Mouse (Mus musculus) heart, adult 2 months (tissue): ENCODE data around the gene Ripply3. TPM values are rescaled to one million over a fixed set of nuclear protein-coding genes. Genes with fewer than 3 reads are reported as not detected.

ENCODE experiments used
- DNase-seq, 2 experiments: peaks; one replicate each; pipeline ENCODE4 v3.0.0; 2021
- H3K27ac ChIP-seq: fragments of 200-600 bp; 2 replicates; pipeline ENCODE4 v1.8.1; 2022
- H3K27me3 ChIP-seq: fragments of 200-500 bp; 2 replicates; pipeline ENCODE4 v1.6.1; 2012; ENCODE audit warnings: mild to moderate bottlenecking, low read length, inconsistent platforms, mixed read lengths; ENCODE audit not compliant: control insufficient read depth, insufficient read depth
- H3K36me3 ChIP-seq: fragments of 200-500 bp; 2 replicates; pipeline ENCODE4 v1.6.1; 2012; ENCODE audit warnings: low read length, inconsistent platforms; ENCODE audit not compliant: control insufficient read depth, insufficient read depth
- H3K4me1 ChIP-seq: fragments of 200-500 bp; 2 replicates; pipeline ENCODE4 v1.6.1; 2011; ENCODE audit warnings: low read length; ENCODE audit not compliant: control insufficient read depth, insufficient read depth
- H3K4me3 ChIP-seq: fragments of 200-600 bp; 2 replicates; pipeline ENCODE4 v1.8.1; 2022
- H3K79me2 ChIP-seq: fragments of 200-500 bp; replicated peaks from 2 replicates; pipeline ENCODE4 v1.6.1; 2012; ENCODE audit warnings: mild to moderate bottlenecking, inconsistent platforms, low read length, moderate library complexity, mixed read lengths; ENCODE audit not compliant: control insufficient read depth, insufficient read depth
- H3K9ac ChIP-seq: fragments of 200-500 bp; 2 replicates; pipeline ENCODE4 v1.6.1; 2012; ENCODE audit warnings: low read depth, mild to moderate bottlenecking, control low read depth, inconsistent platforms, low read length, mixed read lengths
- CTCF ChIP-seq: fragments of 200-600 bp; IDR thresholded peaks from 2 replicates; pipeline ENCODE4 v1.8.1; 2022; ENCODE audit warnings: antibody characterized with exemption, mild to moderate bottlenecking, moderate library complexity
- EP300 ChIP-seq: fragments of 200-500 bp; IDR thresholded peaks from 2 replicates; pipeline ENCODE4 v1.6.1; 2011; ENCODE audit warnings: low read depth, low read length, control low read depth; ENCODE audit not compliant: insufficient read depth
- POLR2A ChIP-seq: fragments of 200-500 bp; IDR thresholded peaks from 2 replicates; pipeline ENCODE4 v1.6.1; 2011; ENCODE audit warnings: mild to moderate bottlenecking, low read depth, low read length, control low read depth; ENCODE audit not compliant: insufficient read depth
- WGBS: fragments of 180-500 bp; shearing (Covaris S2); methylation state at CpG from one replicate; pipeline ENCODE4 v1.1.7; 2018; 5-methylcytosine and 5-hydroxymethylcytosine counted together
- intact Hi-C: fragments of 180-260 bp; cut with DNase I; formaldehyde crosslinking; loops from one replicate; pipeline ENCODE4 v1.15.1; 2025
- polyA plus RNA-seq: library from polyadenylated mRNA; depleted of rRNA; stranded (reverse); fragments of >200 nt; gene quantifications from 2 replicates; pipeline ENCODE4 v1.2.3, GENCODE M21; 2012
- total RNA-seq, 2 experiments: library from RNA; stranded (reverse); gene quantifications; 2 replicates each; pipeline ENCODE4 v1.2.3; 2021

The Ripply3 gene
- total and polyA plus RNA-seq, 3 experiments, result 2.9 to 5.1 (median 3.9) TPM

GRCm38 (mm10) chr16:94349588-94350286, 21.5 kb downstream of the Ripply3 start:
- no peak overlapping the region for H3K9ac ChIP-seq
- no peaks in the 10 kb centered on the region for H3K79me2 ChIP-seq
- H3K27me3 ChIP-seq, result no peaks in the 10 kb centered on the region
- TF ChIP-seq EP300, result no peak
- TF ChIP-seq CTCF, result no peak
- no peak for TF ChIP-seq POLR2A
- intact Hi-C loops, result no loop called here
- DNase-seq, result no peak
- 57% methylated on average over 11 of the region's 11 CpGs for WGBS
- no peak overlapping the region for H3K4me3 ChIP-seq
- H3K36me3 ChIP-seq, result no peaks in the 10 kb centered on the region
- no peak overlapping the region for H3K27ac ChIP-seq
- H3K4me1 ChIP-seq, result no peaks in the 10 kb centered on the region

- intact Hi-C loops, result no loop called here
- Histone ChIP-seq H3K4me3 (no peak overlapping the region), H3K27ac (no peak overlapping the region), H3K9ac (no peak overlapping the region), H3K36me3 (no peaks in the 10 kb centered on the region), H3K79me2 (no peaks in the 10 kb centered on the region), H3K4me1 (no peaks in the 10 kb centered on the region), H3K27me3 (no peaks in the 10 kb centered on the region)
- WGBS, result 88% methylated on average over 10 of the region's 10 CpGs
- TF ChIP-seq POLR2A, result no peak
- TF ChIP-seq CTCF, result no peak
- TF ChIP-seq EP300, result no peak
- DNase-seq, result no peak
These were observed 22.1 kb downstream of the Ripply3 start for GRCm38 (mm10) chr16:94350287-94350677.

DNA sequence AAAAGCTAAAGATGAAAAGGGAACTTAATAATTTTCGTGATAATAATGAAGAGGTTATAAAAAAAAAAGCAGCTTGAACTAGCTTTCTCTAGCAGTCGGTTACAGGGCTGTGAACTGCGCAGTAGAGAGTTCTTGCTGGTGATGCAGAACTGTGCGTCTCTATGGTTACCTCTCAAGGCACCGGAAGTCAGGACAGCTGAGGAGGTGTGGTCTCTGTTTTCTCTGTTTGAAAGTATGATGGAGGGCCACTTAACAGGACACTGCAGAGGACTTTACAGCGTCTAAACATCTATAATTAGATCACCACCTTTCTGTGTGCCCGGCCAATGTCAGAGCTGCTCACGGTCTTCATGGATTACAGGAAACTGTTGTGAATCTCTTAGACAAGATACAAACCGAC, 26.2 kb downstream of the Ripply3 start:
- intact Hi-C loops, result no loop called here
- no peaks in the 10 kb centered on the region for H3K36me3 ChIP-seq
- H3K27me3 ChIP-seq, result no peaks in the 10 kb centered on the region
- 0 out of 2 replicates have a peak overlapping the region, but pooled peaks have one; percentile 7 for H3K27ac ChIP-seq
- DNase-seq, result peak in 1 of 2 experiments; percentile 24
- H3K4me3 ChIP-seq, result no peak overlapping the region
- WGBS, result 30% methylated on average over 9 of the region's 9 CpGs
- no peaks in the 10 kb centered on the region for H3K4me1 ChIP-seq
- no peak overlapping the region for H3K9ac ChIP-seq
- no peaks in the 10 kb centered on the region for H3K79me2 ChIP-seq
- TF ChIP-seq EP300, result no peak
- no peak for TF ChIP-seq CTCF
- no peak for TF ChIP-seq POLR2A

DNA sequence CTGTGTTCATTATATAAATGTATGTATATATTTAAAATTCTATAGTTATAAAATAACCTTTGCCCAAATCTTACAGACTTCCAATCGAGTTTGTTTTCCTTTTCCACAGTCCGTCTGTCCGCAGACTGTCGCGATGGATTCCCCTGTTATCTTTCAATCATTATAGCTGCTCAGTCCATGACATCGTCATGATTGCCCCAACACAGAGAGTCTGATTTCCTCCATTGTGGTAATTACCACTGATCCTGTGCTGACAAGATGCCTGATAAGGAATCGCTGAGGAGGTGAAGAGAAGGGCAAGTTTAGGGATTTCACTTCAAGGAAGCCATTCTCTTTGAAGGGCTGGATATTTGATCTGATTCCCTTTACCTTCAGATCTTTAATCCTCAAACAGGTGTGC, 27.8 kb downstream of the Ripply3 start:
- H3K36me3 ChIP-seq, result no peaks in the 10 kb centered on the region
- intact Hi-C loops, result no loop called here
- no peaks in the 10 kb centered on the region for H3K27me3 ChIP-seq
- no peaks in the 10 kb centered on the region for H3K79me2 ChIP-seq
- H3K27ac ChIP-seq, result no peak overlapping the region
- no peaks in the 10 kb centered on the region for H3K4me1 ChIP-seq
- H3K9ac ChIP-seq, result no peak overlapping the region
- TF ChIP-seq CTCF, result no peak
- TF ChIP-seq POLR2A, result no peak
- TF ChIP-seq EP300, result no peak
- DNase-seq, result no peak
- H3K4me3 ChIP-seq, result no peak overlapping the region
- 57% methylated on average over 7 of the region's 7 CpGs for WGBS

DNA sequence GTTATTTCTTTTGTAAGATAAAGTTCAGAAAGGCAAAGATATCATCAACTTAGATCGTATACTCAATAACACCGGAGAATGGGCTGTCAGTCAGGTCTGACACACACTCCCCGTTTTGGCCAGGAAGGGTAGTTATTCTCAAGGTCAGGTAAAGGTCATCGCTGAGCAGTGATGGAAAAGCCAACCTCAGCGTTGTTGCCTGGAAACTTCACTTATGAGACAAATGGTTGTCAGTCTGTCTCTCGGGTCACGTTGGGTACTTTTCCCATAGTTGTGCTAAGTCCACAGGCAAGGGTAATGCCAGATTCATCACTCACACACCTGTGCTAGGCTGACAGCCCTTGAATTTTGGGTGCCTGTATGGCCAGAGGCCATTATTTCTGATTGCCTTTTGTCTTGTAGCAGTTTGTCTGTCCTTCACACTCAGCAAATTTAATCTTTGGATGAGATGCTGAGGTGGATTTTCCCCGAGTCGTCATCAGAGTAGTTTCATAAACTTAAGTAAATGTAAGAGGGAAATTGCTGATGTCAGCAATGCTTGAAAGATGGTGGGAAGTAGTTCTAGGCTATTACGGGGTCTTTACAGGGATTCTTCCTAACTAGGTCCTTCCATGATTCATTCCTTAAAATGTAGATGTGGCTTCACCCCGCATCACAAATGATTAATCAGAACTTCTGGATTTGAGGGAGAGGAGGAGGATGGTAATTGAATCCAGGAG, 28.7 kb downstream of the Ripply3 start:
- TF ChIP-seq CTCF (no peak), POLR2A (no peak), EP300 (no peak)
- DNase-seq, result no peak
- H3K9ac ChIP-seq, result no peak overlapping the region
- H3K4me1 ChIP-seq, result no peaks in the 10 kb centered on the region
- no peaks in the 10 kb centered on the region for H3K27me3 ChIP-seq
- H3K36me3 ChIP-seq, result no peaks in the 10 kb centered on the region
- WGBS, result 72% methylated on average over 11 of the region's 11 CpGs
- H3K79me2 ChIP-seq, result no peaks in the 10 kb centered on the region
- H3K4me3 ChIP-seq, result no peak overlapping the region
- no peak overlapping the region for H3K27ac ChIP-seq
- intact Hi-C loops, result no loop called here

DNA sequence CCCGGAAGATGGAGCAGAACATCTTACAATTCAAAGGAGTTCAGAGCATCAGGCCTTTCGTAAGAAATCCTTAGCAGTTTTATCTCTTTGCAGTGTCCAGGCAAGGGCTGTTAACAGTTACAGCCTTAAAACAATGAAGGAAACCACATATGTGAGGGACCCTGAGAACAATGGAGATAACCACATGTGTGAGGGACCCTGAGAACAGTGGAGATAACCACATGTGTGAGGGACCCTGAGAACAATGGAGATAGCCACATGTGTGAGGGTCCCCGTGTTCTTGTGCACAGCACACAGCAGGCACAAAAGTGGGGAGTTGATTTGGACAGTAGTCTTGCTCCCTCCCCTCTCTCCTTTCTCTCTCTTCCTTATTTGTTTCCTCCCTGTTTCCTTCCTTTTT, 29.9 kb downstream of the Ripply3 start:
- Histone ChIP-seq H3K27me3 (no peaks in the 10 kb centered on the region), H3K9ac (no peak overlapping the region), H3K79me2 (no peaks in the 10 kb centered on the region), H3K36me3 (no peaks in the 10 kb centered on the region), H3K27ac (no peak overlapping the region), H3K4me3 (no peak overlapping the region), H3K4me1 (no peaks in the 10 kb centered on the region)
- TF ChIP-seq CTCF (no peak), POLR2A (no peak), EP300 (no peak)
- WGBS, result 71% methylated on average over 3 of the region's 3 CpGs
- intact Hi-C loops, result no loop called here
- DNase-seq, result no peak
